Mouse (Mus musculus) testis, adult 2 months (tissue): ENCODE results near the gene Atp13a4.

Experiments used
- CTCF ChIP-seq: fragments of 200-500 bp; IDR thresholded peaks from 2 replicates; pipeline ENCODE4 v1.5.1; 2012; ENCODE audit warnings: low read depth, mild to moderate bottlenecking, inconsistent platforms, low read length, moderate library complexity; ENCODE audit not compliant: control insufficient read depth, insufficient read depth, insufficient replicate concordance
- POLR2A ChIP-seq: fragments of 200-500 bp; IDR thresholded peaks from 2 replicates; pipeline ENCODE4 v1.6.1; 2012; ENCODE audit warnings: low read depth, mild to moderate bottlenecking, inconsistent platforms, low read length, moderate library complexity; ENCODE audit not compliant: control insufficient read depth

- TF ChIP-seq CTCF = no peak
- no peak for TF ChIP-seq POLR2A
Observed at GRCm38 (mm10) chr16:29533641-29534040, 11.0 kb downstream of the Atp13a4 start.
